Mouse (Mus musculus) forebrain, embryonic 16.5 days (tissue): ENCODE measurements around the gene Ccn1. TPM values are rescaled to one million over a fixed set of nuclear protein-coding genes. Genes with fewer than 3 reads are reported as not detected.

Experiments used
- ATAC-seq: fragments of 200-750 bp; cut with Nextera tagmentation; 2 replicates; pipeline ENCODE4 v1.8.0; 2017; ENCODE audit warnings: mild to moderate bottlenecking, moderate library complexity
- H3K27ac ChIP-seq: fragments of 300-500 bp; sonication (generic); 2 replicates; pipeline ENCODE4 v1.5.1; 2014; ENCODE audit warnings: low read length, control low read depth
- H3K27me3 ChIP-seq: fragments of 300-500 bp; sonication (generic); replicated peaks from 2 replicates; pipeline ENCODE4 v1.6.1; 2014; ENCODE audit warnings: low read length; ENCODE audit not compliant: control insufficient read depth, insufficient read depth
- H3K36me3 ChIP-seq: fragments of 300-500 bp; sonication (generic); 2 replicates; pipeline ENCODE4 v1.6.1; 2014; ENCODE audit not compliant: control insufficient read depth, insufficient read depth
- H3K4me1 ChIP-seq: fragments of 300-500 bp; sonication (generic); replicated peaks from 2 replicates; pipeline ENCODE4 v1.6.1; 2014; ENCODE audit warnings: low read length; ENCODE audit not compliant: control insufficient read depth, insufficient read depth
- H3K4me2 ChIP-seq: fragments of 300-500 bp; sonication (generic); 2 replicates; pipeline ENCODE4 v1.6.1; 2014; ENCODE audit warnings: mild to moderate bottlenecking, low read length, control low read depth
- H3K4me3 ChIP-seq: fragments of 300-500 bp; sonication (generic); replicated peaks from 2 replicates; pipeline ENCODE4 v1.5.1; 2014; ENCODE audit warnings: mild to moderate bottlenecking, low read length, control low read depth
- H3K9ac ChIP-seq: fragments of 300-500 bp; sonication (generic); replicated peaks from 2 replicates; pipeline ENCODE4 v1.6.1; 2014; ENCODE audit warnings: low read depth, low read length, control low read depth
- H3K9me3 ChIP-seq: fragments of 300-500 bp; sonication (generic); 2 replicates; pipeline ENCODE4 v1.6.1; 2016; ENCODE audit warnings: low read length; ENCODE audit not compliant: control insufficient read depth
- WGBS: fragments of 180-500 bp; shearing (Covaris S2); extraction: QIAGEN DNeasy Blood & Tissue Kit; methylation state at CpG from one replicate; pipeline ENCODE4 v1.1.7; 2014; 5-methylcytosine and 5-hydroxymethylcytosine counted together
- polyA plus RNA-seq: library from polyadenylated mRNA; unstranded; fragments of >200 nt; fragmentation: Nextera tagmentation; extraction: Ambion mirVana; gene quantifications from 2 replicates; pipeline ENCODE4 v1.2.1, GENCODE M21; 2015

Ccn1 gene
- polyA plus RNA-seq, 1 experiment from 2014 or later, result 25.4 TPM

DNA sequence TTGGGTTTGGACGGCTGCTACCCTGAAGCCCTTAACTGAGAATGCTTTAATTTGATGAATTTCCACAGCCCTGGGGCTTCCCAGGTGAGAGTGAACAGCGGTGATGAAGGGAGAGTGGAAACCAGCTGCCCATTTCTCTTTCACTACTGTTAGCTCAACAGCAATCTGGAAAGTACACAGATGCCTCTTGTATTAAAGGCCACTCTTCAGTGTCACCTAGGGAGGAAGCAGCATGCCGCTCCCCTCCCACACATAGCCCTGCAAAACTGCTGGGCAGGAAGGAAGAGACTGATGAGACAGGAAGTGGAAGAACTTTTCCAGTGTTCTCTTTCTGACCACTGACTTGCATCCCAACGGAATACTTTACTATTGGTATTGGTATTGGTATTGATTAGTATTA, 36.5 kb downstream of the Ccn1 start:
- Histone ChIP-seq H3K9me3 (no peaks in the 10 kb centered on the region), H3K27ac (no peak overlapping the region), H3K36me3 (no peaks in the 10 kb centered on the region), H3K9ac (no peak overlapping the region), H3K4me1 (peaks cover 8% of the 10 kb centered on the region), H3K27me3 (no peaks in the 10 kb centered on the region), H3K4me3 (no peak overlapping the region), H3K4me2 (no peak overlapping the region)
- WGBS, result 89% methylated on average over 4 of the region's 4 CpGs
- ATAC-seq, result no peak

DNA sequence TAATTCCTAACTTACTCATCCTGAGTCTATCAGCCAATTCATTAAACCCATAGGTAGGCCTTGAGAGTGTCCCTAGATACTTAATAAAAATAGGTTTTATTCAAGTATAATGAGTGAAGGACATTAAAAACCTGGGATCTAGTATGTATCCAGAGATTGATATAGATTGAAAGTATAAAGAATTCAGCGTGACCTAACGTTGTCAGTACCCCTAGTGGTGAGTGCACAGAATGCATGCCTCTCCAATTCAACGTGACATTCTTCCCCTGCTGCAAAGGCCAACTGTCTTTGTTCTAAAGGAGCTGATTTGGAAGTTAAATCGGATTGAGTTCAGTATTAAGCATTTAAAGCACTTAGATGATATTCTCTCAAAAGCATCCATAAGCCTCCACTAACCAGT, 37.1 kb downstream of the Ccn1 start:
- no peaks in the 10 kb centered on the region for H3K9me3 ChIP-seq
- H3K4me2 ChIP-seq, result no peak overlapping the region
- ATAC-seq, result peak; percentile 41; the same call in 1 of the 2 replicates
- no peaks in the 10 kb centered on the region for H3K27me3 ChIP-seq
- no peak overlapping the region for H3K9ac ChIP-seq
- no peaks in the 10 kb centered on the region for H3K36me3 ChIP-seq
- no peak overlapping the region for H3K4me3 ChIP-seq
- H3K27ac ChIP-seq, result no peak overlapping the region
- peaks cover 8% of the 10 kb centered on the region for H3K4me1 ChIP-seq
- 13% methylated on average over 4 of the region's 4 CpGs for WGBS

DNA sequence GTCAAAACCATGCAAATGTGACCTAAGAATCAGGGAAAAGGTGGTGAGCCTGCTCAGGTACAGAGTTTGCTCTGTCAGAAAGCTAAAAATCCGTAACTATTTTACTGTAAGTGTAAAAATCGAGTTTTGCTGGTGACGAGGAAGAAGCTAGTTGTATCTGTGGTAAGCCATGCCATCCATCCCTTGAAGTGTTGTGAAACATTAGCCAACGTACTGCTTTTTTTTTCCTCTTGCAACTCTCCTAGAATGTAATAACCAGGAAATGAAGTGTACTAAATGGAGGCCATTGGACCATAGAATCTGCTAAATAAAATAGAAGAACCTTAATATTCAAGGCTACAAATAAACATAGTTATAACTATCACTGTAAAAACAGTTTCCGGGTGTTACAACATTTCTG, 41.5 kb downstream of the Ccn1 start:
- no peak for ATAC-seq
- WGBS, result 96% methylated on average over 5 of the region's 5 CpGs

DNA sequence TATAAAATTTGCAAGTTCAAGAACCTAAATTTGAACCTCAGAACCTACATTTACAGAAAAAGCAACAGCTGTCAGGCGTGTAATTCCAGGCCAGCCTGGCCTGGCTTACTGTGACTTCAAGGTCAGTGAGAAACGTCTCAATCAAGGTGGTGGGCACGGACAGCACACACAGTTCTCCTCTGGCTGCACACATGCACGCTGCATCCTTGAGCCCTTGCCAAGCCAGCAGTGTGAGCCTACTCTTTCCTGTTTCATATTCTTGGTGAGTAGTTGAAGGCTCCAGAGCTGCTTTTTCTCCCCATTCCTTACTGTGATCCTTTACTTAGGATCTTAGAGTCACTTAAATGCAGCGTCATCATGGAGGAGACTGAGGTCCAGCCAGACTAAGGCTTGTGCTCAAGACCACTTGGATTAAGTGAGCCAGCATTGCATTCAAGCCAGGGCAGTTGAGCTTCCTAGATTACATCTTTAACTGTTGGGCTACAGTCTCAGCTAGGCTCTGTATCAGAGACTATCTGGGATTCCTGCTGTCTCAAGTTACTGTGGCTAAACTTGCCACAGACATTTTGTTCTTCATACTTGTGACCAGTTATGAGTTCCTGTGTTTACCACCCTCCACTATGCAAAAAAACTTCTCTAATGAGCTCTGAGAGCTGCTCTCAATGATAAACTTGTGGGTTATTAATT, 44.2 kb downstream of the Ccn1 start:
- Histone ChIP-seq H3K9me3 (no peaks in the 10 kb centered on the region), H3K4me3 (no peak overlapping the region), H3K4me1 (no peaks in the 10 kb centered on the region), H3K27me3 (no peaks in the 10 kb centered on the region), H3K9ac (no peak overlapping the region), H3K27ac (no peak overlapping the region), H3K36me3 (peaks cover 11% of the 10 kb centered on the region), H3K4me2 (no peak overlapping the region)
- no peak for ATAC-seq
- WGBS, result 93% methylated on average over 5 of the region's 5 CpGs

More for the DNA sequence above, 41.5 kb downstream of the Ccn1 start:
- Histone ChIP-seq H3K4me2 (no peak overlapping the region), H3K4me3 (no peak overlapping the region), H3K27ac (no peak overlapping the region), H3K36me3 (peaks cover 4% of the 10 kb centered on the region; the same call in 1 of the 2 replicates), H3K9ac (no peak overlapping the region), H3K27me3 (no peaks in the 10 kb centered on the region), H3K9me3 (no peaks in the 10 kb centered on the region), H3K4me1 (no peaks in the 10 kb centered on the region)

DNA sequence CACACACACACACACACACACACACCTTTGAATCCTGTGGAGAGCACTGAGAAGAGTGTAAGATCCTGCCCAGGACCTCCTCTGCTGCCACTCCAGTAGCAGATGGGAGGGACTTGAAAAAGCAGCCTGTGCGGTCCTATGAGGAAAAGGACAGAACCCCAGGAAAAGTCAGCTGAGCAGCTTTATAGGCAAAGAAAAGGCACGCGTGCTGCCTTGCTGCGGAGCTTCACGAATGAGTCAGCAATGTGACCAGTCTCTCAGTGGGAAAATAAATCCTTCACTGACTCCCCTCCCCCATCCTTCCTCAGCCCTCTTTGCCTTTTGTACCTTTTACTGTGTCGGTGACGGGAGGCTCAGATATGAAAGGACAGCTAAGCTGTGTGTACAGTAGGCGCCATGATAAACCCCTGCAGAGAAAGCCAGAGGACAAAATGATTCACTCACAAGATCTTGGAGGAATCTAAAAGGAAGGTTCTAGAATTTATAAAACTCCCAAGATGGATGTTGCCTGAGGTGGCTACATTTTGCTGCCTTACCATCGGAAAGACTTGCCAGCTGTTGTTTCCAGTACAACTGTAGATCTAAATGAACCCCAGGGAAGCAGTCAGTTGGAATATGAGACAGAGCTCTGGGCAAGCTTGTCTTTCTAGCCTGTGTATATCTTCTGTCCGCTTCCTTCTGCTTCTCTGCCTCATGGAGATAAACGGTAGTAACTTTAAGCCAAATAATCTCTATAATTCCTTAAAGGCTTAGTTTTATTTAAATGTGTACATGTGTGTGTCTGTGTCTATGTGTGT, 47.2 kb downstream of the Ccn1 start:
- no peak overlapping the region for H3K4me3 ChIP-seq
- H3K27me3 ChIP-seq, result no peaks in the 10 kb centered on the region
- H3K36me3 ChIP-seq, result peaks cover 26% of the 10 kb centered on the region
- H3K4me2 ChIP-seq, result no peak overlapping the region
- no peak for ATAC-seq
- H3K9me3 ChIP-seq, result no peaks in the 10 kb centered on the region
- H3K27ac ChIP-seq, result no peak overlapping the region
- 65% methylated on average over 11 of the region's 11 CpGs for WGBS
- H3K9ac ChIP-seq, result no peak overlapping the region
- H3K4me1 ChIP-seq, result no peaks in the 10 kb centered on the region

DNA sequence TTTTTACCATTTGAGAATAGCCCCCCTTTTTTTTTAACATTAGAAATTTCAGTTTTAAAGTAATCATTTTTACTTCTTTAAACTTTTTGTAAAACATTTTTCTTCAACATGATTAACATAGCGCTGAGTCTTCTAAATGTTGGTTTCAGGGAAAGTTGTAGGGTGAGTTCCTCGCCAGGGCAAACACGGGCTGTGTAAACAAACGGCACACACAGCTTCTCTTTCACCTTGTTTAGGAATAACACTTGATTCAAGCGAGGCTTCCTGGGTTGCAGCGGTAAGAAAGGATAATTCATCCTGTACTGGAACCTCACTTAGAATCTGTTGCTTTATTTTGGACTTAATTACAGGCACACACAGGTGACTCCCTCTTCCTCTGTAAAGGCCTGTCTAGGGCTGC, 48.4 kb downstream of the Ccn1 start:
- no peak for ATAC-seq
- WGBS, result 89% methylated on average over 6 of the region's 6 CpGs

DNA sequence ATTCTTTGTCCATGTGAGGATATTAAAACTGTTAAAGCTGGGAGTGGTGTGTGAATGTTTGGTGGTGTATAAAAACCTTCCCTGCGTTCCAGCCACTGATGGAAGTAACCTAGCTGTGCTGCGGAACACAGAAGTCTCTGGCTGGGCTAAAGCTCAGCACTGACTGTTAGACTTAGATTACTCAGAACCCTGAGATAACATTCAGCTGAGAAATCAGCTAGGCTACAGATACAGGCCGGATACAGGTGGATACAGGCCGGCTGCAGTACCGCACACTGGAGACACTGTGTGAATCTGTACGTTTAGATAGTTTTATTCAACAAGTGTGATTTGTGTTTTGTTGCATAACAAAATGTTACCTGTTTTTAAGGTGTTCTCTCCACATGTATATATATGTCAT, 49.0 kb downstream of the Ccn1 start:
- peaks cover 26% of the 10 kb centered on the region for H3K36me3 ChIP-seq
- H3K9me3 ChIP-seq, result no peaks in the 10 kb centered on the region
- H3K4me3 ChIP-seq, result no peak overlapping the region
- H3K27ac ChIP-seq, result no peak overlapping the region
- no peak for ATAC-seq
- no peak overlapping the region for H3K9ac ChIP-seq
- WGBS, result 94% methylated on average over 6 of the region's 6 CpGs
- H3K4me1 ChIP-seq, result no peaks in the 10 kb centered on the region
- no peak overlapping the region for H3K4me2 ChIP-seq
- H3K27me3 ChIP-seq, result no peaks in the 10 kb centered on the region

More for the DNA sequence above, 48.4 kb downstream of the Ccn1 start:
- no peaks in the 10 kb centered on the region for H3K9me3 ChIP-seq
- H3K36me3 ChIP-seq, result peaks cover 26% of the 10 kb centered on the region
- H3K27ac ChIP-seq, result no peak overlapping the region
- no peak overlapping the region for H3K4me2 ChIP-seq
- no peaks in the 10 kb centered on the region for H3K27me3 ChIP-seq
- H3K4me3 ChIP-seq, result no peak overlapping the region
- no peaks in the 10 kb centered on the region for H3K4me1 ChIP-seq
- H3K9ac ChIP-seq, result no peak overlapping the region

DNA sequence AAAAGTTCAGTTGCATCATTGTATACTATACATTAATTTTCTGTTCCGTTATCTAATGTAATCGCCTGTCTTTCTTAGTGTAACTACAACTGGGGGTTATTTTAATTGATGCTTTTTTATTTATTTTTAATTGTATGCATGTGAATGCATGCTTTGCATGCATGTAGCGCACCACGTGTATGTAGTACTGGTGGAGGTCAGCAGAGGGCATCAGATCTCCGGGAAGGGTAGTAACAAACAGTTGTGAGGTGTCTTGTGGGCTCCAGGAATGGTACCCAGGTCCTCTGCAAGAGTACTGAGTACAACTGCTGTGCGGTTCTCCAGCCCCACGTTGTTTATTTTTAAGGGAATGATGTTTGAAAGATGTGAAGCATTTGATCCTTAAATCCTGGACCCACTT, 50.7 kb downstream of the Ccn1 start:
- no peak overlapping the region for H3K4me3 ChIP-seq
- H3K27ac ChIP-seq, result no peak overlapping the region
- WGBS, result 96% methylated on average over 7 of the region's 7 CpGs
- no peaks in the 10 kb centered on the region for H3K9me3 ChIP-seq
- H3K4me2 ChIP-seq, result no peak overlapping the region
- H3K36me3 ChIP-seq, result peaks cover 33% of the 10 kb centered on the region
- no peak for ATAC-seq
- no peaks in the 10 kb centered on the region for H3K27me3 ChIP-seq
- H3K9ac ChIP-seq, result no peak overlapping the region
- H3K4me1 ChIP-seq, result no peaks in the 10 kb centered on the region
